Mouse (Mus musculus) gastrocnemius, postnatal 36 days (tissue): ENCODE results near the gene Snrpn. TPM values are rescaled to one million over a fixed set of nuclear protein-coding genes. Genes with fewer than 3 reads are reported as not detected.
A peak's percentile ranks its signal among the peaks of the same experiment; 100 is the strongest.
"Not testable (repeated sequence)": the region's sequence is repeated elsewhere in the genome, so short reads cannot be mapped to it uniquely, and the experiment has no call there.

Experiments used
- DNase-seq, 2 experiments: peaks; one replicate each; pipeline ENCODE4 v3.0.0; 2022
- intact Hi-C: fragments of 180-260 bp; cut with DNase I; formaldehyde crosslinking; loops from one replicate; pipeline ENCODE4 v1.15.1; 2025
- long read RNA-seq, 2 experiments: library from polyadenylated mRNA; stranded (forward); transcript quantifications; one replicate each; pipeline ENCODE4 v2.0.0; 2021
- total RNA-seq, 2 experiments: library from RNA; stranded (reverse); gene quantifications; 2 replicates each; pipeline ENCODE4 v1.2.3; 2021

Snrpn gene
- total RNA-seq: 10 to 100 TPM; 43.7 to 56.2 TPM
- long read RNA-seq, experiment 1, transcript Snrpn-201 (10 exons, 1,932 nt): major isoform, 80 of 89 reads
- long read RNA-seq, experiment 1, partial matches to known transcripts: 4 of 89 reads
- long read RNA-seq, experiment 1, other reads (novel, unspliced or antisense): 5 of 89 reads
- long read RNA-seq, experiment 2, transcript Snrpn-201 (10 exons, 1,932 nt): major isoform, 131 of 143 reads
- long read RNA-seq, experiment 2, partial matches to known transcripts: 4 of 143 reads
- long read RNA-seq, experiment 2, other reads (novel, unspliced or antisense): 8 of 143 reads

DNA sequence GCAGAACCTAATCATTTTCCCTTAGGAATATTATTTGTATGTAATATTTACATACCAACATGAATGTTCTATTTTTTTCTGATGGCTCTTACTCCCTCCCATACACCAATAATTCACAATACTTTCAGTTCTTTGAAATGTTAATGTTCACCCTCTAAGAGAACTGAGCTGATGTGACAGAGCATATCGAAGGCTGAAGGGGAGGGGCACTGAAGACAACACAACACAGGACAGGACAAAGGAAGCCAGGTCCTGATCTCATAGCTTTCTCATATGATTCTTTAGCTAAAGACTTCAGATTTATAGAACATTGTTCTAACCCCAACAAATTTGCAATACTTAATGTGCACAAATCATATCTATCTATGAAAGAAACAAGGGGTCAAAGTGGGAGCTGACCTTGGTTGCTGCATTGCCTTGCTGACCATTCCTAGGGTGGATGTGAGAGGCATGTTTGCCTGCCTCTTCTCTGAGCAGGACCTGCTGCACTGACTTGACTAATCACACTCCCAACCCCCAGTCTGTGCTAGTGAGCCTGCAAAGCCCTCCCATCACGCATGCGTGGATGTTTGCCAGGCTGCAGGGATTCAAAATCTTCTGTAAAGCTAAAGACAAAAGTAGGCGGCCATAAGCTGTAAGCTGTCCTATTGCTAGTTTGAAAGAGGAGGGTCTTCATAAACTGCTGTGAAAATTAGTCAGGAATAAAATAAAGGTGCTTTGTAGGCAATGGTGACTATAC is at the start of gene Snrpn:
Snrpn (minus strand) TSS at position 478 of the 739 bp plus-strand sequence.
- no peak for DNase-seq
- intact Hi-C loops: no loop called here

DNA sequence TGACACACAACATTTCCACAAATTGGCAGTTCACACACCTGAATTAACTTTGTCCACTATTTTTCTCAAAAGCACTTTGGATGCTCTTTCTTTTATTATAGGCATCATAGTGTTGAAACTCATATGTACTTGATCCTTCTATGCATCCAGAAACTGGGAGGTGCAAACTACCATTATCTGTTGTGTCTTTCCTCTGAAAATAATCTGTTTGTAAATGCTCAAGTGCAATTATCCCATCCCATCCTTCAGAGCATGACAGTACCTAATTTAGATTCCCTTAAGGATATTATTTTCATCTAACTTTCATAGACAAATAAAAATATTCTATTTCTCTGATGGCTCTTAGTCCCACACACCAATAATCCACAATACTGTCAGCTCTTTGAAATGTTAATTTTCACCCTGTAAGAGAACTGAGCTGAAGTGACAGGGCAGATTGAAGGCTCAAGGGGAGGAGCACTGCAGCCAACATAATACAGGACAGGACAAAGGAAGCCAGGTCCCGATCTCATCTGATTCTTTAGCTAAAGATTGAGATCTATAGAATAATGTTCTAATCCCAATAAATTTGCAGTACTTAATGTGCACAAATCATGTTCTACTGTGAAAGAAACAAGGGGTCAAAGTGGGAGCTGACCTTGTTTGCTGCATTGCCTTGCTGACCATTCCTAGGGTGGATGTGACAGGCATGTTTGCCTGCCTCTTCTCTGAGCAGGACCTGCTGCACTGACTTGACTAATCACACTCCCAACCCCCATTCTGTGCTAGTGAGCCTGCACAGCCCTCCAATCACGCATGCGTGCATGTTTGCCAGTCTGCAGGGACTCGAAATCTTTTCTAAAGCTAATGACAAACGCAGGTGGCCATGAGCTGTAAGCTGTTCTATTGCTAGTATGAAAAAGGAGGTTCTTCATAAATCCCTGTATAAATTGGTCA is 30.5 kb upstream of the Snrpn start:
- no peak for DNase-seq

DNA sequence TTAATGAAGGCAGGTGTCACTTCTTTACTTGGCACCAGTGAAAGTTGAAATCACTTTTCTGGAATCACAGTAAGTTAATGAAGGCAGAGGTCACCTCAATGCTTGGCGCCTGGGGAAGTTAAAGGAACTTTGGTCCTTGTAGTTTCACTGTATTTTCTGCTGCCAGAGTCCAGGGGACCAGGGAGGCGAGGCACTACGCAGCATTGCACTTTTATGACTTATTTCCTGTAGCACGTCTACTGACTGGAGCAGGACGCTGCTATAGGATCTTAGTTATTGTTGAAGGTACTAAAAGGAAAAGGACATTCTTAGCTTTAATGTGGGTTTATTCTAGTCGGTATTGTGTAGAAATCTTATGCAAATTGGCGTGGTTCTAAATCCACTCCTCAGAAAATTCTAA is 14.7 kb downstream of the Snrpn start:
- intact Hi-C loops: no loop called here
- DNase-seq: no peak

More for the DNA sequence above, 30.5 kb upstream of the Snrpn start:
- intact Hi-C loops: no loop called here

DNA sequence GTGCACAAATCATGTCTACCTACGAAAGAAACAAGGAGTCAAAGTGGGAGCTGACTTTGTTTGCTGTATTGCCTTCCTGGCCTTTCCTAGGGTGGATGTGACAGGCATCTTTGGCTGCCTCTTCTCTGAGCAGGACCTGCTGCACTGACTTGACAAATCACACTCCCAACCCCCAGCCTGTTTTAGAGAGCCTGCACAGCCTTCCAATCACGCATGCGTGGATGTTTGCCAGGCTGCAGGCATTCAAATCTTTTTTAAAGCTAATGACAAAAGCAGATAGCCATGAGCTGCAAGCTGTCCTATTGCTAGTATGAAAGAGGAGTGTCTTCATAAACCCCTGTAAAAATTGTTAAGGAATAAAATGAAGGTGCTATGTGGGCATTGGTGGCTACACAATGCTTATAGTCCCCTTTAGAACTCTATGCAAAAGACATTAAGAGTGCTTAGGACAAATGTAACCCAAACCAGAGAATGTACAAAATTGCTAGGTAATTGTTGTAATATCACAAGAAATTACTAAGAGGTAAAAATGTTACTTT is 16.9 kb downstream of the Snrpn start:
- DNase-seq, intact Hi-C loops: not testable (repeated sequence)

DNA sequence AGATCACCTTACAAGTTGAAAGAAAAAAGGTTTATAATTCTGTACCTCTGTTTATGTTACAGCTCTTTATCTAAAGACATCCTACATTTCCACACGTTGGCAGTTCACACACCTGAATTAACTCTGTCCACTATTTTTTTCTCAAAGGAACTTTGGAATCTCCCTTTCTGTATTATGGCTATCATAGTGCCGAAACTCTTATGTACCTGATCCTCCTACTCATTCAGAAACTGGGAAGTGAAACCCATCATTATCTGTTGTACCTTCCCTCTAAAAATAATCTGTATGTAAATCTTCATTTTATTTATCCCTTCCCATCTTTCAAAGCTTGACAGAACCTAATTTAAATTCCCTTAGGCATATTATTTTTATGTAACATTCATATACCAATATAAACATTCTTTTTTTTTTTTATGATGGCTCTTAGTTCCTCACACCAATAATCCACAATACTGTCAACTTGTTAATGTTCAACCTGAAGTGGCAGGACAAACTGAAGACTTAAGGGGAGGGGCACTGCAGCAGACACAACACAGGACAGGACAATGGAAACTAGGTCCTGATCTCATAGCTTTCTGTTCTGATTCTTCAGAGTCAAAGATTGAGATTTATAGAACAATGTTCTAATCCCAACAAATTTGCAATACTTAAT is 17.5 kb downstream of the Snrpn start:
- intact Hi-C loops: no loop called here
- DNase-seq: no peak

DNA sequence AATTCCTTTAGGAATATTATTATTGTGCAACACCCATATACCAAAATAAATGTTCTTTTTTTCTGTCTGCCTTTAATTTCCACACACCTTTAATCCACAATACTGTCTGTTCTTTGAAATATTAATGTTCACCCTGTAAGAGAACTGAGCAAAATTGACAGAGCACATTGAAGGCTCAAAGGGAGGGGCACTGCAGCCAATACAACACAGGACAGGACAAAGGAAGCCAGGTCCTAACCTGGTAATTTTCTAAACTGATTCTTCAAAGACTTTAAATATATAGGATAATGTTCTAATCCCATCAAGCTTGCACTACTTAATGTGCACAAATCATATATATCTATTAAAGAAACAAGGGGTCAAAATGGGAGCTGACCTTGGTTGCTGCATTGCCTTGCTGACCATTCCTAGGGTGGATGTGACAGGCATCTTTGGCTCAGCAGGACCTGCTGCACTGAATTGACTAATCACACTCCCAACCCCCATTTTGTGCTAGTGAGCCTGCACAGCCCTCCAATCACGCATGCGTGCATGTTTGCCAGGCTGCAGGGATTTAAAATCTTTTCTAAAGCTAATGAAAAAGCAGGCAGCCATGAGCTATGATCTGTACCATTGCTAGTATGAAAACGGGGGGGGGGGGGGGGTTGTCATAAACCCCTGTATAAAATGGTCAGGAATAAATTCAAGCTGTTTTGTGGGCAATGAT is 42.7 kb downstream of the Snrpn start:
- DNase-seq: no peak
- intact Hi-C loops: no loop called here

DNA sequence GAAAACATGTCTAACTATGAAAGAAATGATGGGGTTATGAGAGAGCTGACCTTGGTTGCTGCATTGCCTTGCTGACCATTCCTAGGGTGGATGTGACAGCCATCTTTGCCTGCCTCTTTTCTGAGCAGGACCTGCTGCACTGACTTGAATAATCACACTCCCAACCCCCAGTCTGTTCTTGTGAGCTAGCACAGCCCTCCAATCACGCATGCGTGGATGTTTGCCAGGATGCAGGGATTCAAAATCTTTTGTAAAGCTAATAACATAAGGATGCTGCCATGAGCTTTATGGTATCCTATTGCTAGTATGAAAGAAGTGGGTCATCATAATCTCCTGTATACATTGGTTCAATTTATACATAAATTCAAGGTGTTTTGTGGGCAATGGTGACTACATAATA is 63.7 kb downstream of the Snrpn start:
- intact Hi-C loops: no loop called here
- DNase-seq: no peak

DNA sequence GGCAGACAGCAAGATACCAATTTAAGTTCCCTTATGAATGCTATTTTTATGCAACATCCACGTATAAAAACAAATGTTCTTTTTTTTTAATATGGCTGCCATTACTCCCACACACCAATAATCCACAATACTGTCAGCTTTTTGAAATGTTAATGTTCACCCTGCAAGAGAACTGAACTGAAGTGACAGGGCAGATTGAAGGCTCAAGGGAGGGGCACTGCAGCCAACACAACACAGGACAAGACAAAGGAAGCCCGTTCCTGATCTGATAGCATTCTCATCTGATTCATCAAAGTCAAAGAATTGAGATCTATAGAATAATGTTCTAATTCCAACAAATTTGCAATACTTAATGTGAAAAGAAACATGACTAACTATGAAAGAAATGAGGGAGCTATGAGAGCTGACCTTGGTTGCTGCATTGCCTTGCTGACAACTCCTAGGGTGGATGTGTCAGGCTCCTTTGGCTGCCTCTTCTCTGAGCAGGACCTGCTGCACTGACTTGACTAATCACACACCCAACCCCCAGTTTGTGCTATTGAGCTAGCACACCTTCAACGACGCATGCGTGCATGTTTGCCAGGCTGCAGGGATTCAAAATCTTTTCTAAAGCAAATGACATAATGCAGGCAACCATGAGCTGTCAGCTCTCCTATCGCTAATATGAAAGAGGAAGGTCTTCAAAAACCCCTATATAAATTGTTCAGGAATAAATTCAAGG is 92.4 kb downstream of the Snrpn start:
- intact Hi-C loops: no loop called here
- no peak for DNase-seq

DNA sequence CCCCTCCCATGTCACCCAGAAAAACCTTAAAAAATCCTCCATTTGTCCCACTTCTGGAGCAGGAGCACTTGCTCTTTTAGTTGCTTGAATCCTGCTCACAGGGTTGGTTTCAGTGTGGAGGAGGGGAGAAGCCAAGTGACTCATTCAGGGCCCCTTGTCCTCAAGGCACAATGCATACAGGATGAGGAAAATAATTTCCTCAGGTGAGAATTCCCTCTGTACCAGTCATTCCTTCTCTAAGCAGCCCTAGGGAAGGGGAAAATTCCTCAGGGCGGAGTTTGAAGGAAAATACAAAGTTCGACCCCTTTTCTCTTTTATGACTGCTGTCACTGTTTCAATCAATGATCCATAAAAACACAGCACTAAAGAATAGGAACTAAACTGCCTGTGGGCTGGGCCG is 126.8 kb downstream of the Snrpn start:
- no peak for DNase-seq
- intact Hi-C loops: no loop called here

DNA sequence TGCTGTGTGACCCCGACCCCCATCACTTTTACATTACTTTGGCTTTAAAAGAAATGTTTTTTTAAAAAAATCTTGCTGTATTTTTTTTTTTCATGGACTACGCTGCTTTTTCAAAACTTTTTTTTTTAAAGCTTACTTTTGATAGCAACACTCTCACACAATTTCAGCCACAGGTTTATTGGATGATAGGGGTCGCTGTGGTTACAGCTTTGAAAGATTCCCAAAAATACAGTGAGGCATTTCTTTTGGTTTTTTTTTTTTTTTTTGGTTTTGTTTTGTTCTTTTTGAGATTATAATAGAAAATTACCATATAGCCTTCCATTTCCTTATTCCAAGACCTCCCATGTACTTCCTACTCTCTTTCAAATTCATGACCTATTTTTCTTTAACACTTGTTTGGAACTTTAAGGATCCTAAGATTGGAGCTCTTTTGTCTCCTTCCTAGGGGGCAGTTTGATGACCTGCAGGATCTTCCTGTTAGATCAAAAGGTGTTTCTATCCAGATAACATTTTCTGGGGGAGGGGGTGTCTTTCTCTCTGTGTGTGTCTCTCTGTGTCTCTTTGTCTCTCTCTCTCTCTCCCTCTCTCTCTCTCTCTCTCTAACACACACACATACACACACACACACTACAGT is 132.2 kb downstream of the Snrpn start:
- no peak for DNase-seq
- intact Hi-C loops: no loop called here

DNA sequence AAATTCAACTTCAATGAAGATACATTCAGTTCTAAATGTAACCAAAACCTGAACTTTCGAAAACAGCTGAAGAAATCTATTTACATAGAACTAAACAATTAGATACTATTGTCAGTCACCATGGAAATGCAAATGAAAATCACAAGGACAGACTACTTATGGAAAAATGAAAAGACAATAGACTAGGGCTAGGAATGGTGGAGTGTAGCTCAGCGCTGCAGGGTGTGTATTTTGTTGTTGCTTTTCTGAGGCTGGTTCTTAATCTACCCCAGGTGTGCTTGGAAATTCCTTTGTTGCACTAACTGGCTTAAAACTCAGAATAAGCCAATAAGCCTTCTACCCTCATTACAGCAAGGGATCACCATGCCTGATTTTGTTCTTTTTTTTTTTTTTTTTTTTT is 133.8 kb downstream of the Snrpn start:
- intact Hi-C loops: no loop called here
- DNase-seq: no peak

DNA sequence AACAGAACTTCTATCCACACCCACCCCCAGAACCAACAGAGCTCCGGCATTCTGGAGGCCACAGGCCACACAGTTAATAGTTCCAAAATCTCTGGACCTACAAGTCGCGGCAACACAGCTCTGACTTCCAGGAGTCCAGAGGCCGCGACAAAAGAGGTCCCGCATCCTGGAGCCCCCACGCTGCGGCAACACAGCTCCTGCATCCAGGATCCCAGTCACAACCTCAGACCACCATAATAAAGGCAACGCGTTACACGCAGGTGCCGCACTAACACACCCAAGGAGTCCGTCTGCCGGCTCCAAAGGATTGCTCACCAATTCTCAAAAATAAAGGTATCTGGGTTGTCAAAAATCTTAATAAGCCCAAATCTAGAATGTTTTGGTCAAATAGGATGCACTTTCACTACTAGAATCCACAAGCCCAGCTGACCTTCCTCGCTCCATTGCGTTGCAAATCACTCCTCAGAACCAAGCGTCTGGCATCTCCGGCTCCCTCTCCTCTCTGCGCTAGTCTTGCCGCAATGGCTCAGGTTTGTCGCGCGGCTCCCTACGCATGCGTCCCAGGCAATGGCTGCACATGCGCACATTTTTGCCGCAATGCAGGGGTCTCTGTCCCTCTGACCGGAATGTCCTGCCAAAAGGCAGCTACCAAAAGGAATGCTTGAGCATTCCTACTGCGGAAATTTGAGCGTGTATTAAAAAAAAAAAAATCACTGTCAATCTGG is 135.3 kb downstream of the Snrpn start, which contains the start of the genes Snurf and Gm38393:
Snurf (minus strand) TSS at position 444 of the 725 bp plus-strand sequence.
Gm38393 (minus strand) TSS at position 459 of the 725 bp plus-strand sequence.
- DNase-seq: peak; percentile 17
- intact Hi-C loops: no loop called here

DNA sequence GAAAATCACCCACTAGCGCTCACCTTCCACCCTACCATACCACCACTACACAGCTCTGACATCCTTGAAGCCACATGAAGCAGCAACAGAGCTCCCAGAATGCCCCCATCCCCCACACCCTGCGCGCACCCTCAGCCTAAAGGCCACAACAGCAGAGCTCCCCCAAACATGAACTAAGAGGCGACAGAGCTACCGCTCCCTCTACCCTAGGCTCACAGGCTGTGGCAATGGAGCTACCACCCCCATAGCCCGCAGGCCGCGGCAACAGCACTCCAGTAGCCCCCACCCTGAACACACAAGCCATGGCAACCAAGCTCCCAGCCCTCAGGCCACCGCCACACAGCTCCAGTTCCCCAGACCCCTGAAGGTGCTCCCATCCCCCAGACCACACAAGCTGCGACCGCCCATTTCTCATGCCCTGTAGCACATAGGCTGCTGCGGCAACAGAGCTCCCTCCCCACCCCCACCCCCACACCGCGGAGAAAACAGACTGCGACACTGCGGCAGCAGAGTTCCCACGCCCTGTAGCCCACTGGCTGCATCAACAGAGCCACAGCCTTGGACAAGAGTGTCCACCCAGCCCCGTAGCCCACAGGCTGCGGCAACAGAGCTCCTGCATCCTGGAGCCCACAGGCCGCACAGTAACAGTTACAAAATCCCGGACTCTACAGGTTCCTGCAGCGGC is 136.0 kb downstream of the Snrpn start:
- intact Hi-C loops: no loop called here
- DNase-seq: peak in 1 of 2 experiments; percentile 17

DNA sequence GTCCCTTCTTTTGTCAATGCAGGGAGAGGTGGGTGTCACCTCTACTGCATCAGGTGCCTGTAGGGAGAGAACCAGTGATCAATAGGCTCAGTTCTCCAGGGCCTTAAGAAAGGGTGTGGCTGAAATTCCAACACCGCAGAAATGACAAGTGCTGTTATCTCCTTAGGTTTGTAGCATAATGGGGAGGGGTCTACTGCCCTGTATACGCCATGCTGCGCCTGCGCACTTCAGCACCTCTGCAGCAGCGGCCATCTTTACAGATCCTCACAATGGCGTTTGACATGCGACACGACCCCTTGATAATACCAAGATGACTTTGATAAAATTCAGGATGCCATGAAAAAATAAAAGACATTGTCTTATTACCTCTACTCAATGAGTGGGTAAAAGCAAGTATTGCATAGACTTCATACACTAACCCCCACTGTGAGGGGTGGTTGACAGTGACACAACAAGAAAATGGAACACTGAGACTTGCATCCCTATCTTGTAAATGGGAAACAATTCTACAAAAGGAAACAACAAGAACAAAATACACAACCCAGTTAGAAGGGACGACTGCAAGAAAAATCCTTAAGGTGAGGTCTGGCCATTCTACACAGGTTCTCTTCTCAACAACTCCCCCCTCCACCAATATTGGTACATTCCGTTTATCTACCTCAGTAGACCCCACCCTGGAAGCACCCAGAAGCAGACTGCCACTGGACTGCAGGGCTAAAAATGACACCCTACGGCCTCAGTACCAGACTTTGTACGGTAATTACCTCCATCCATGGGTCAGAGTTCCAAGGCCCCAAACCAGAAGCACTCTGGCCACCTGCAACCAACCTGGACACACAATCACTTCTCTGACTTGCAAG is 136.8 kb downstream of the Snrpn start:
- DNase-seq: no peak
- intact Hi-C loops: no loop called here

DNA sequence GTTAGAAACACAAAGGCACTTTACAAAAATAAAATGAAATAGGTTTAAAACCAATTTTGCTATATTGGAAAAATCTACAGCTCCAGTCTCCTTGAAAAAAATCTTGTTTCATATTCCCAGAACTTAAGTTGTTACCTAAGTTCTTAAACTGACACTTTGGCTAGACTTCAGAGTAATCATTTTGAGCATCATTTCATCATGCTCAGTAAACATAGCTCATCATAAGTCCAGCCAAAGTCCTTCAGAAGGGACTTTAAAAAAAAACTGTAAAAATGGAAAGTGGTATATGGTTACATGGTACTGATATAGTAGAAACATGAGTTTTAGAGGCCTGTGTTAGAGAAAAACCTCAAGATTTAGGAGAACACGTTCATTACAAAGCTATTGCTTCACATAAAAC is 161.4 kb downstream of the Snrpn start:
- no peak for DNase-seq
- intact Hi-C loops: no loop called here
